Mouse (Mus musculus): ENCODE measurements around the gene Cxcr5. TPM values are rescaled to one million over a fixed set of nuclear protein-coding genes. Genes with fewer than 3 reads are reported as not detected.
"Not testable (repeated sequence)": the region's sequence is repeated elsewhere in the genome, so short reads cannot be mapped to it uniquely, and the experiment has no call there.

The Cxcr5 gene
- total RNA-seq, 2 experiments from 2014 or later, result not detected

DNA sequence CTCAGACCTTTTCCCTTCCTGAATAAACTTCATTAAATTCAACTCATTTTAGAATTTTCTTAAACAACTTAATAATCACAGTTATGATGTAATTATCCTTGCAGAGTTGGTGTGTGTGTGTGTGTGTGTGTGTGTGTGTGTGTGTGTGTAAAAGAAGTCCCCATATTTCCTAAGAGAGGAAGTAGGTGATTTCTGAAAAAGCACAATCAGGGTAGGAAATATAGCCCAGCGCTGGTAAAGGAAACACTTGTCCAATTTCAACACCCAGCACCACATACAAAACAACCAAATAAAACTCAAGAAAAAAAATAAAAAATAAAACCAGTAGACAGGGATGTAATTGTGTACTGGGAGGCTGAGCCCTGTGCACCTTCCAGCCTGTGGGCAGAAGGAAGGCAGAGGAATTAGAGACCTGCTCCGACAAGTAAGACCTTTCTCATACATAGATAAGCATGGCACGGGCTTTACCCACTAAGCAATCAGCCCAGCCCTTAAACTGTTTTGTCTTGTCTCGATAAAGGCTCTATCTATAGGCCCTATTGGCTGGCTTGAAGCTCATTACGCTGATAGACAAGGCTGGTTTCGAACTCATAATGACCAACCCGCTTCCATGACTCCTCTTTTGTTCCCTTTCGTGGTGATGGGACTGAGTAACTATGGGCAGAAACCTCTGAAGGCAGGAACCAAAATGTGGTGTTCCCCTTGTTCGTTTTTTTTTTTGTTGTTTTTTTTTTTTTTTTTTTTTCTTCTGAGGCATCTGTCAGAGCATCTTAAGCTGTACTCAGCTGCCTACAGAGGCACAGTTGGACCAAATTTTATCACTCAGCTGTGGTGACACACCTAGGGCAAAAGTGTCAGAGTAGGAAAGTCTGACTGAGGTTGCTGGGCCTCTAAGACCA, 25.8 kb upstream of the Cxcr5 start:
- DNase-seq, result no peak

DNA sequence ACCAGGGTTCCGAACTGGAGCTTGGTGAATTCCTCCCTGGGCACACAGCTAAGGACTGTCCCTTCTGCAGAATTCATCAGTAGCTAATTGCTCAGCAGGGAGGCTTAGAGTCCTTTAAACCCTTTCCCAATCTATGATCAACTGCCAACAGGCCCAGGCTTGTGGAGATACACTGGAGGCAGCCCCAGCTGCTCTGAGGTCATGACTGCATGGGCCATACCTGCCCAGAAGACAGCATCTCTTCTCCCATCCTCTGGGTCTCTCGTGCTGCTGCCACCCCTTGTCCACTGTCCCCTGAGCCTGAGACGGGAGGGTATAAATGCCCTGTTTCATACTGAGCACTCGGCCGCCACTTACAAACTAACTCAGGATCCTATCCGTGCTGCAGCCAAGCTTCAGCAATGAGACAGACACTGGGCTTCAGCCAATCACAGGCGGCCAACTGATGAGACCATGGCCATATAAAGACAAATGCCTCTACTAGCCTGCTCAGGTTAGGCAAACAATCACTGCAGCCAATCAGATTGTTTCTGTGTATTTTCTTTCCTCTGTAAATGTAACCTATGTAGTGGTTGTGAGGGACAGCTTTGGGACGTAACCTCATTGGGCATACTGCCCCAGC, 25.1 kb upstream of the Cxcr5 start:
- no peak for DNase-seq

DNA sequence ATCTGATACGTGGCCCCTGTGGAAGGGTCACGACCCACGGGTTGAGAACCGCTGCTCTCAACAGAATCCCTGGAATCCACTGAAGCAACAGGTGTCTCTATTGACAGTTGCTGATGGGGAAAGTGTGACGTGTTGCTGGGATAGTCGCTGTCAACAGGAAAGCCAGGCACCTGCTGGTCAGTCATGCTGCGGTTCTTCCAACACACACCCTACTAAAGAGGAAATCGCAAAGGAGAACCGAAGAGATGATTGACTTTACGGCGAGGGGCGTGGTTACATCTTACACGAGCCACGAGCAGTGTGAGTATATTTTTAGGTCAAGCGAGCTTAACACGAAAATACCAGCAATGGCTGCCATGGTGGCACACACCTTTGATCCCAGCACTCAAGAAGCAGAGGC, 20.7 kb upstream of the Cxcr5 start:
- DNase-seq, result no peak

DNA sequence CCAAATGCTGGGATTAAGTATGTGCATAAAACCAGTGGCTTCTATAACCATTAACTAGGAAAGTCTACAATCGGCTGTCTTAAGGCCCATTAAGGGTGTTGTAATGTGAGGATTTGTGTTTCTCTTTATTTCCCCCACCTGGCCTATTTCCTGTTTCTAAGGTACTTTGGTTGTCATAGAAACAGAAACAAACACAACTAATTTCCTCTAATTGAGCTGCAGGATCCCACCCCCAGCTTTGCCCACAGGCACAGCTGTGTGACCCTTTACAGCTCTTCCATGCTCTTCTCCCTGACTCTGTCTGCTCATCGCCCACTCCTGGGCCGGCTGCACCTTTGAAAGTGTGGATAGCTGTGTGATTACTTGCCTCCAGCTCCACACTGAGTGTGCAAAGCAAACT, 19.7 kb upstream of the Cxcr5 start:
- DNase-seq, result no peak

DNA sequence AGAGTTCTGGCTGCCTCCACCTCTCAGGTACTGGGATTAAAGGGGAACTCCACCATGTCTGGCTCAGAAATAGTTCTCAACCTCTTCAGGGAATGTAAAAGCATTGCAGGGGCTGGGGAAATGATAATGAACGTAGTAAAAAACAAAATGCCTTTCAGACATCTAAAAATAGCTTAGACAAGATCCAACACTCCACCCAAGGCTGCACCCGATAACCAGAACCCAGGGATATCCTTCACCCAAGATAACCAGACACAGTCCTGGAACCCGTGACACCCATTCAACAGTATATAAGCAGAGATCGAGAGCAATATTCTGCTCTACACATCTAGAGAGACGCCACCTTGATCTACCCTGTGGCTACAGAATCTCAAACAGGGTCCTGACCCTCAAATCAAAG, 18.4 kb upstream of the Cxcr5 start:
- DNase-seq, result no peak

DNA sequence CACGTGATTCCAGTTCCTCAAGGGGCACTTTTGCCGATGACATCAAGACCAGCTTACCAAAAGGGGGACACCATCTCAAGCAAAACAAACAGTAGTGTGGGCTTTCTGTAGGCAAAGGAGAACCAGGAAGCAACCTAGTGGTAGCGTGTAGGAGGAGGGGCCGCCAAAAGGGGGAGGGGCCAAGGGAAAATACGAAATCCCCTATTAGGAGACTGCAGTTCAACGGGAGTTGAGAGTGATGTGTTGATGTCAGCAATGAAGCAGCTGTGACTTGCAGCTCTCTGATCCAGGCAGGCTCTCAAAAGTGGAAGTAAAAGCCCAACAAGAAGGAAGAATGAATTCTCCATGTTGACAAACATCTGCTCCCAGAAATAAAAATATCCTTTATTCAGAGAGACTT, 17.7 kb upstream of the Cxcr5 start:
- DNase-seq, result no peak

DNA sequence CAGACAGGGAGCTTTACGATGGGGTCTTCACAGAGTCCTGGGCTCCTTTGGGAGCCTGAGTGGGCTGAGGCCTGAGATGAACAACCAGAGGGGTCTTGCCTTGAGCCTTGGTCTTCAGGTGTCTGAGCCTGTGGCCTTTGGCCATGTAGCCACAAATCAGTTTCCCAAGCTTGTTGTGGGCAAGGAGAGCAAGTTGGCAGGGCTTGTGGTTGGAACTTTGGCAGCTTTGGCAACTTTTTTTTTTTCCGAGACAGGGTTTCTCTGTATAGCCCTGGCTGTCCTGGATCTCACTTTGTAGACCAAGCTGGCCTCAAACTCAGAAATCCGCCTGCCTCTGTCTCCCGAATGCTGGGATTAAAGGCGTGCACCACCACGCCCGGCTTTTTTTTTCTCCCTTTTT, 14.4 kb upstream of the Cxcr5 start:
- not testable (repeated sequence) for DNase-seq

DNA sequence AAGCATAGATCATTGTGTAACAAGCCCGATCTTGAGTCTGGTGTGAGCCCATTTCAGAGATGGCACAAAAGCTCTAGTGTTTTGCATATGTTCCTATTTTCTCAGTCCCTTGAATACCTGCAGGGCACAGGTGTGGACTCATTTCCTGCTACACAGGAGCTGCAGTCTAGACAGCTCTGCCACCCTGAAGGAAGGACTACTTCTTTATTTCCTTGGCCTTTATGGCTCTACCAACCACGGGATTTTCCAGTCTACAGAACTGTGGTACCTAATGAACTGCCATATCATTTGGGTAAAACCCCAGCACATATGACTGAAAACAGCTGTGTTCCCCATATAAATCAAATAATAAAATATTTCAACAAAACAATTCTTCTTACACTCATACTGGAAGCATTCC, 13.4 kb upstream of the Cxcr5 start:
- no peak for DNase-seq

DNA sequence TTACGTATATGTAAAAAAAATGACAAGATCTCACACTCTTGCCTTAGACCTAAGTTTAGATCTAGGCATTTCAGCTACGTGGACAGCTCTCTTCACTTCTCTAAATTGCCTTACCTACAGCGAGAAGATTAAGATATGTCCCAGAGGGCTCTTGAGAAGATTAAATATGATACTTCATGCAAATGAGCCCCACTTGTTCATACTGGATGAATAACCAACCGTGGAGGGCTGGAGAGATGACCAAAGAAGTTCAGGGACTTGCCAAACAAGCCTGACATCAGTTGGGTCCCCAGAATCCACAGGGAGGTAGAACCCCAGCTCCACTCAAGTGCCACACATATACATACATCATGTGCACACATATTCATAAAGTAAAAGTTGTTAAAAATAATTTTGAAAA, 11.6 kb upstream of the Cxcr5 start:
- DNase-seq, result no peak

DNA sequence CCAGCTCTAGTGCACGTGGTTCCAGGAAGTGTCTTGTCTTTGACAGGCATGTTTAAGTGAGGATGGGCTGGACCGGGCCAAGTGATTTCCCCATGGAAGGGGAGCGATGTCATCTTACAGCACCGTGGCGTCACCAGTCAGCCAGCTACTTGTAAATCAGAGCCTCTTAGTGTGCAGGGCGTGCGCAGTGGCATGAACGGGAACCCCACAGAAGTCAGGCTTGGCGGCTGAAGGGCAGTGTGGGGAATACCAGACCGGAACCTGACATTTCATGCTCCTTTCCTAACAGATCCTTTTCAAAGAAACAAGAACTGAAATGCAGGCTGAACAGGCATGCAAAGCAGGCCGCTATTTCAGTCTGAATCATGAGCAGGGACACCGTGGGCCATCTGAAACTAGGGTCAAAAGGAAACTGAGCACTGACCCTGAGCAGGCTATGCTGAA, 9.3 kb upstream of the Cxcr5 start:
- no peak for DNase-seq

DNA sequence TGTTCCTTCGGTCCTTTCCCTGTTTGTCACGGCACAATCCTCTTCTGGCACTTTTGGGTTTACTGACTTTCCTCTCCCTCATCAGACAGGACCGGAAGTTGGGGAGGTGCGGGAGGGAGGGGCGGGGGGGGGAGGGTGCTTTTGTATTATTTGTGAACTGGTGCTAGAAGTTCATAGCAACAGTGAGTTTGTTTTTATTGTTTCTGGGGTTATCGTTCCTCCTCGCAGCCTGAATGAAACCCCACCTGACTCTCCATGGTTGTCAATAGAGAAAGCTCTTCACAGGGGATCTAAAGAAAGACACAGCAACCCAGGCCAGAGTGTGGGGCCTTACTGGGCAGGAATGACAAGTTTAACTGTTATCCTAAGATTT, 6.4 kb upstream of the Cxcr5 start:
- DNase-seq, result no peak

DNA sequence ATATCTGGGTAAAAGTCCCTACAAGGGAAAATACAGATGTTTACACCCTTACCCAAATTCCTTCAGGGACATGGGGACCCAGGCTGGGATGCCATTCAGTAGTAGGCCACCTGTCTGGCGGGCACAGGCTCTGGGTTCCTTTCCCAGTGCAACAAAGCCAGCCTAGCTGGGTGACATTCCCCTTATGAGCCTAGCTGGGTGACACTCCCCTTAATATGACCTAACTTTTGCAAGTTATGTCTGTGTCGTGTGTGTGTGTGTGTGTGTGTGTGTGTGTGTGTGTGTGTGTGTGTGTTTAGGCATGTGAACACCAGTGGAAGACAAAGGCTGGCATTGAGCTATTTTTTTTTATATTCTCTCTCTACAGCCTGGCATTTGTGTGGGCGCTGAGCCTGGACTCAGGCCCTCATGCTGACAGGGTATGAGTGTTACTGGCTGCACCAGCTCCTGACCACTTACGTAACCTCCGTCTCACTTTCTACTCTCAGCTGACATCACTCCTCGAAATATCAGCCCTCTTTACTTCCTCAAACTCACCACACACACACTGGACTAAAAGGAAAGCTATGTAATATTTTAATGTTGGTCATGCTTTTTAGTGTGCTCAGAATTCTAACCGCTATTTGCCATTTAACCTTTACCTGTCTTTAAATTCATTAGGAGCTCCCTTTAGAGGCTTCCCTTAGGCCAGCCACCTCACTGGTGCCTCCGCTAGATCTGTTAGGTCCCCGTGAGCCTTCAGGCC, 5.8 kb upstream of the Cxcr5 start:
- no peak for DNase-seq

DNA sequence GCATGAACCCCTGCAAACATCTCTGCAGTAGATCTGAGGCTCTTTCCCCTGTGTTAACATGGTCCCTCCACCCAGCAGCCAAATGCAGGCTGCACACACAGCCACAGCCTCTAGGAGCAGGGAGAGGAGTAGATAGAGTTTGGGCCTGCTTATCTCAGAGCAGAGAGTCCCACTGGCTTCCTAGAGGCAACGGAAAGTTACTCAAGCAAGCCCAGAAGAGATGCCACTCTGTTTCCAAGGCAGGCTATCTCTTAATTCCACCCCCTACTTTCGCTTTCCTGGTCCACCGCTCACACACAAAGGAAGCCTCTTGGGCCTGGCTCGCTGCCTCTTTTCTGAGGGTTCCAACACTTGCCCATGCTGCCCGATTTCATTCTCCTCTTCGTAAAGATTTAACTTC, 3.7 kb upstream of the Cxcr5 start:
- no peak for DNase-seq

DNA sequence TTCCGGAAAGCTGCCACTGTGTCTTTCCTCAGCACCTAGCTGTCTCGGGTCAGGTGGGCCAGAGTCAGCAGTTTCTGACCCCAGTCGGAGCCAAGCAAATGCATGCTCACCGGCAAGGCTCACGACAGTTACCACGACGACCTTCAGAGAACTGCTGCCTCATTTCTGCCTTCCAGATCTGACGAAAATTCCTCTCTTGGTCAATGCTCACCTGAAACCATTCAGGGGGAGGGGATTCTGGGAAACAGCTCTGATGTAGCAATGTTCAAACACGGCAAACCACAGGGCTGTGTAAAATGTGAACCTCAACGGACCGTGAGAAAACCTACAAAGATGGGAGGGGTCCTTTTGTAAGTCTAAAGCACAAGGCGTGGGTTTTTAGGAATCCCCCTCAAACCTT, 1.3 kb upstream of the Cxcr5 start:
- no peak for DNase-seq

DNA sequence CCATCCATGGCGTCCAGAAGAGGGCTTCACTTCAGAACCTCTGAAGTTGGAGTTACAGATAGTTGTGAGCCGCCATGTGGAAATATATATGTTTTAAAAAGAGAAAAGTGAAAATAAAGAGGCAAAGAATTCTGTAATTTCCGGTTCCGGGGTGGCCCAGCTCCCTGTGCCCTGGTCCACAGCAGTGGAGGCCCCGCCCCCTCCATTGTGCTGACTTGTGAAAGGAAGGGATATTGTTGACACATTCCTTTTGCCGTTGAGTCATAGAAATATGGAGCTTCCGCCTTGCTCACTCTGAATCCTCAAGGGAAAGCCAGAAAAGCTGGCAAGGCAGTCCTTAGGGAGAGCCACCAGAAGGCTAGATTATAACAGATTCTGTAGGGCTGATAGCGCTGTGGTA, 9.5 kb downstream of the Cxcr5 start:
- no peak for DNase-seq

DNA sequence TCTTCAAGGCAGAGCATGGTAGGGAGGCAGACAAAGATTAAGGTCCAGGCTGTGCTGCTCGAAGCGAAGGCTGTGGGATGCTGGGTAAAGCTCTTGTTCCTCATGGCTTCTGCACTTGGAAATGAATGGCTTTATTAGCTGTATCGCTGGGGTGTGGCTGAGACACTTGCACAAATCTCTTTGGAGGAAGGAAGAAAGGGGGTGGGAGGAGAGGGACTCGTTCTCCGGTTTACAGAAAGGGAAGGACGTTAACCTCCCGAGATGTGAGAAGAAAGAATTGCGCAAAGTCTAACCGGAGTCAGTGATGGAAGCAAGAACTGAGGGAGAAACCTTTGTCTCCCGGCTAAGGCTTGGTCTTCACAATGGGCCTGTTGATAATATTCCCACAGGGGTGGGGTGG, 10.5 kb downstream of the Cxcr5 start:
- no peak for DNase-seq

DNA sequence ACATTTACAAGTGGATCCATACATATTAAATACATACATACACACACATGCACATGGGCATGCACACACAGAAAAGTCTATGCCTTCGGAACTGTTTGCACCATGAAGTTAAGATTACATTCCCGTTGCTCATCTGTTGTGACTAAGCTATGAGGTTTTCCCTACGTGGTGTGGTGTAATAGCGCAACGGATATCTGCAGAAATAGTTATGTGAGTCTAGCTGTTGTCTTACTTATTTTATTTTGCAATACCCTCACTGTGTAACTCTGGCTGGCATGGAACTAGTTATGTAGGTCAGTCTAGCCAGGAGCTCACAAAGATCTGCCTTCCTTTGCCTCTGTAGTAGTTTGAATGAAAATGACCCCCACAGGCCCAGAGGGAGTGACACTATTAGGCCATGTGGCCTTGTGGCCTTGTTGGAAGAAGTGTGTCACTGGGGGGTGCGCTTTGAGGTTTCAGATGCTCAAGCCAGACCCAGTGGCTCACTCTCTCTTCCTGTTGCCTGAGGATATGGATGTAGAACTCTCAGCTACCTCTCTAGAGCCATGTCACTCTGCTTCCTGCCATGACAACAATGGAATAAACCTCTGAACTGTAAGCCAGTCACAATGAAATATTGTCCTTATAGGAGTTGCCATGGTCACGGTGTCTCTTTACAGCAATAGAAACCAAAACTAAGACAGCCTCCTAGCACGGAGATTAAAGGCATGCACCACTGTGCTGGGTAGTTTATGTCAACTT, 13.1 kb downstream of the Cxcr5 start:
- no peak for DNase-seq

DNA sequence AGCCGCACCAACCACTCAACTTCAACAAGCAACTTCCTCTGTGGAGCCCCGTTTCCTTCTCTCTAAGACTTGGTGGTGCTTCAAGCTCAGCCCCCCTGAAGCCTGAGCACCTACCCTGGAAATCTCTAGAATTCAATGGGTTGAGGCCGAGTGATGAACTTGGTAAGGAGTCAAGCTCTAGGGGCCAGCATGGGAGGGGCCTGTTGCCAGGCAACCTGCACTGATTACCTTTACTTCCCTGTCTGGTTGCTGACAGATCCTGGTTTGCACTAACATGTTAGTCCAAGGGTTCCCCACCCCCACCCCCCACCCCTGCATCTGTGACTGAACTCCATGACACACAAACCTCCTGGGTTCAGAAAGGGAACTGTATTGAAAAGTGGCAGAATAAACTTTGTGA, 16.7 kb downstream of the Cxcr5 start:
- DNase-seq, result no peak

DNA sequence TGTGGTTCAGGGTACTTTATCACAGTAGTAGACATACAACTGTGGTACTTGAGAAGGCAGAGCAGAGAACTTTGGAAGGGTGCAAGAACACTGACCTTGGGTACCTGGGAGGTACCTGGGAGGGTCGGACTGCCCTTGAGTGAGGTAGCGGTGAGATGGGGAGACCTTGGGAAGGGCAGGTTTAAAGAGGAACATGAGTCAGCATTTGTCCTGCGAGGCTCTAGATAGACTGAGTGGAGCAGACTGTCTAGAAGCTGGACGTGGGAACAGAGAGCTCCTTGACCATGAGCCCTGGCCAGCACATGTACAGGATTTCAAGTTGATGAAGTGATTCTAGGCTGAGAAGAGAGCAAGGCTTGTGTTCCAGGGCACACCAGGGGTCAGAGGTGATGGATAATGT, 19.3 kb downstream of the Cxcr5 start:
- DNase-seq, result no peak

DNA sequence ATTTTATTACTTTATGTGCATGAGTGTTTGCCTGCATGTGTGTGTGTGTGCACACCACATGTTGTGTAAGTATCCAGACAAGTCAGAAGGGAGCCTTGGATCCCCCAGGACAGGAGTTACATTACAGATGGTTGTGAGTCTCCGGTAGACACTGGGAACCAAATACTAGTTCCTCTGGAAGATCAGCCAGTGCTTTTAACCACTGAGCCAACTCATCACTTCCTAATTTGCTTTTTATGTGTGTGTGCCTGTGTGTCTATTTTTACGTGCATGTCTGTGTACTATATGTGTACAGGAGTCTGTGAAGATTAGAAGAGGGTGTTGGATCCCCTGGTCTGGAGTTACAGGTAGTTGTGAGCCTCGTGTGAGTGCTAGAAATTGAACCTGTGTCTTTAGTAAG, 21.0 kb downstream of the Cxcr5 start:
- DNase-seq, result no peak

DNA sequence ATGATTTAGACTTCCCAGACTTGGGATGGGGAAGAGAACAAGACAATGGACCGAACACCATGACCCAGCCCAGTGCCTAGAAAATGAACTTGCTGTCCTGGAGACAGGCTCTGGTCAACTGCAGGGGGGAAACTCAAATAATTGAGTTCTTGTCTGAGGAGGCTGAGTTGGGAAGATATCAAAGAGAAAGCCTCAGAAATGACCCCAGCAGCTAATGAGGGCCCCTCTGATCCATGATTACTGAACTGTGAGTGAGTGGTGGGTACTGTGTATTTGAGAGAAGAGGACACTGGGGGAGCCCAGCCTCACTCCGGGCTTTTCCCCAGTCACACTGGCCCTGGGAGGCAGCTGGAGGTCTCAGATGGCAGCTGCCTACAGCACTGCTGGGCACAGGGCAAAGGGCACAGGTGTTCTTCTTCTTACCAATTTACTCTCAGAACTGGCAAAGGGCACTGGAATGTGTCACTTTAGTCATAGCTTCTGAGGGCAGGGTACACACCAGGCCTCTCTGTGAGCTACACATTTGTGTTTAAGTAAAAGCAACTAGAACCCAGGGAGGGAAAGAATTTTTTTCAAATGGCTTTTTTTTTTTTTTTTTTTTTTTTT, 21.8 kb downstream of the Cxcr5 start:
- no peak for DNase-seq

DNA sequence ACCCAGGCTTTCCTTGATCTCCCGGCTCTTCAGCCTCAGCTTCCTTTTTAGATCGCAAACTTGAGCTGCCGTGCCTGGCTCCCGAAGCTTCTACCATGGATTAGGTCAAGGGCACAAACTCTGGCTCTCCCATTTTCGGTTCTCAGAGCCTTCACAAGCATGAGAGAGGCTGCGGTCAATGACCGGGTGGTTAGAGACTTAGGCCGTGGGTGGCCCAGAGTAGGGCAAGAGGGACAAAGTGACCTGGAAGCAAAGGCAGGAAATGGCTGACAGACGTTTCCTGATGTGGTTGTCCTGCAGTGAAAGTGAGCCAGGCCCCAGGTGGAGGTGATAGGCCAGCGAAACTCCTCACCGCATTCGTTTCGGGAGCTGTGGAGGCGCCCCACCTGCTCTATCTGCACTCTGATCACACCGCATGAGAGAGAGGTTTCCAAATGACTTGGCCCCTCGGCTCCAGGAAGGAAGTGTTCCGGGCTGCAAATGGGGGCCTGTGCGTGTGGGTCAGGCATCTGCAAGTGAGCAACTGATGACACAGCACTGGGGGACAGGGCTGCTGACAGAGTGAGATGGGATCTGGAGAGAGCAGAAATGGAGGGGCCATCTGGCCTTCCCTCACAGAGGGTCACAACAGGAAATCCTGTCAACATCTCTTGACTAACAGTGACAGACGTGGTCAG, 23.9 kb downstream of the Cxcr5 start:
- no peak for DNase-seq

All from layer of hippocampus, postnatal 36 days (tissue).